Mouse (Mus musculus) layer of hippocampus, adult 9-11 months (tissue): Measurements from ENCODE around the gene Ppat.

Experiments
- DNase-seq: peaks from one replicate; pipeline ENCODE4 v3.0.0; 2022

The Ppat gene

GRCm38 (mm10) chr5:76869553-76869952 lies 81.8 kb downstream of the Ppat start:
- no peak for DNase-seq

- no peak for DNase-seq
Observed at GRCm38 (mm10) chr5:76868693-76869286, 82.6 kb downstream of the Ppat start.

- DNase-seq = no peak
Observed at GRCm38 (mm10) chr5:76866819-76867218, 84.6 kb downstream of the Ppat start.
